Mouse (Mus musculus) mesoderm, embryonic 11.5 days (tissue): ENCODE measurements around the gene Msi2.
A peak's percentile ranks its signal among the peaks of the same experiment; 100 is the strongest.

Experiments
- DNase-seq: peaks from one replicate; pipeline ENCODE4 v3.0.0-alpha.2; 2012; ENCODE audit warnings: low read depth, low spot score

Gene Msi2

DNA sequence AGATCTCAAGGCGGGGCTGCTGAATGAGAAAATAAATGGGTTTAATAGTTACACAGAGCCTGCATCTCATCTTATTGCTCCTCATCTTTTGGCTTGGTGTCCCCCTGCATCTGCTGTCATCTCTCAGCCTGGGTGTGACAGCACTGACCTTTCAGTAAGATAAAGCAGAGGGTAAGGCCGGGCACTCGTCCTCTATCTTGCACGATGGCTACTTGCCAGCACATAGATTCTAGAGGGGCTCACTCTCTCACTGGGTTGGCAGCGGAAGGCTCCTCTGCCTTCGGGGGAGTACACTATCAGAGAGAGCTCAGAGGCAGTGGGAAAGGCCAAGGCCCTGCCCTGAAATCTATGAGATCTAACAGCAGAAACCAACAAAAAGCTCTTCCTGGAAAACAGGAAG is 403.8 kb downstream of the Msi2 start:
- no peak for DNase-seq

DNA sequence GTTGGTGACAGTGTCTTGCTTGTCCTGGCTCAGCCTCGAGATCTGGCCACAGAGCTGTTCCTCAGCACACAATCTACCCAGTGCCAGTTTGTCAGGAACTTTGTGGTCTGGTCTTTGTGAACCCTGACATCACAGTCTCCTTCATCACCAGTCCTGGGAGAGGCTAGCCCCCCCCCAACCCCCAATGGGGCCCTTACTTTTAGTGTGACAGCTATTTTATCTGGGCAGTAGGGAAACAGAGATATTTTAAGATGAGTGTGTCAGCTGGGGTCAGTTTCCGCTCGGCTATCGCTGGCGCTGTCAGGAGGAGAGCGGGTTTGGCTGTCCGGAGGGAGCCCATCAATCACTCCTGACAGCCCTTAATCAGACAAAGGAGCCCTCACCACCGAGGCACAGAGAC is 404.8 kb downstream of the Msi2 start:
- DNase-seq, result peak; percentile 73

DNA sequence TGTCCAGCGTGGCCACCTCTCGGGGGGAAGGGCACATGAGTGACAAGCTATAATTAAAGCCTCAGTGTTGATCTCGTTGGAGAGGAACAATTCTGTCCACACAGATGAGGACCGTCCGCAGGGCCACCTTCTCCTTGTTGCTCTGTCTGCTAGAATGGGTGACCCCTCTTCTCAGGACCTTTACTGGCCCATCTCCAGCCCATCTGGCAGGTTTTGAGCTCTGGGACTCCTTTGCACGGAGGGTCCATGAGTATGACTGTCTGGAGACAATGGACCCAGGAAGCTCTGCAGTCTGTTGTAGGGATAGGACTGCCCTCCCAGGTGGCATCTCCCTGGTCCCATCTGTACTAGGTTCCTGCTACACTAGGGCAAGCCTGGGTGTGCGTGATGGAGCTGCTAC is 406.7 kb downstream of the Msi2 start:
- DNase-seq, result no peak

DNA sequence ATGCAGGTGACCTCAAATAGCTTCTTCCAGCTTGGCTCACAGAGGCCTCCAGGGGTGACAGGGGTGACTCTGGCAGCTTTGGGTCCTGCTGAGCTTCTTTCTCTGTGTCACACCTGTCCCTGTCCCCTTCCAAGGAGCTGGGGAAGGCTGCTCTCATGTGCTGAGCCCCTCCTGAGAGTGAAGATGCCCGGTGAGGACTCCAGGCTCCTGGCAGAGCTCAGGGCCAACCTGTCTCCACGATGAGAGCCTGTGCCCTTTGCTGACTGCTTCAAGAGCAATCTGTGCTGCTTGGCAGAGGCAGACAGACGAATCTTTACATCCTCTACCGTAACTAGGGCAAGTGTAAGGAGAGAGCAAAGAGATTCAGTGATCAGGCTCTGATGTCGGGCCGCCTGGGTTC is 407.5 kb downstream of the Msi2 start:
- DNase-seq, result no peak

DNA sequence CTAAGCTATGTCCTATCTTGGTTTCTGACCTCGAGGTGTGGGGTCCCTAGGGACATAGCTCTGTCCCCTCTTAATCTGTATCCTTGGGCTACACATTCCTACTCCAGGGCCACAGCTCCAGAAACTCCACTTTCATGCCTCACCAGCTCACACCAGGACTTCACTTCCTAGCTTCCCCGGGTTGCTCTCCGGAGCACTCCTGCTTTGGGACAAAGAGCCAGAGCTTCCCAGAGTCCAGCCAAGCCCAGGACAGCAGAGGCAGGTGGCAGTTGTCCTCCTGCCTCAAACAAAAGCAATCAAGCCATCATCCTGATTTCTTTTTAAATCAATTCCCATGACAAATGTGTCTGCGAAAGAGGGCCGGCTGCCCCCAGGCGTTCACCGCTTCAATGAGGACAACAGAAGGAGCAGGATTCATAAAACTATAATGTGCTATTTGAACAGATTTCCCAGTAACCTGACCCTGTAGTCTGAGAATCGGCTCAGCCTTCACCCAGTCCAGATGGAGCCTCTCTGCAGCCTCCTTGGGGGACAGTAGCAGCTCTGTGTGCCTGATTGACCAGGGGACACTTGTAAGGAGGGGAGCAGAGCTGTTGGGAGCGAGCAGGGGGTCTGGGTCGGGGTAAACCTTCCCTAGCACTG is 409.1 kb downstream of the Msi2 start:
- DNase-seq, result peak; percentile 74

DNA sequence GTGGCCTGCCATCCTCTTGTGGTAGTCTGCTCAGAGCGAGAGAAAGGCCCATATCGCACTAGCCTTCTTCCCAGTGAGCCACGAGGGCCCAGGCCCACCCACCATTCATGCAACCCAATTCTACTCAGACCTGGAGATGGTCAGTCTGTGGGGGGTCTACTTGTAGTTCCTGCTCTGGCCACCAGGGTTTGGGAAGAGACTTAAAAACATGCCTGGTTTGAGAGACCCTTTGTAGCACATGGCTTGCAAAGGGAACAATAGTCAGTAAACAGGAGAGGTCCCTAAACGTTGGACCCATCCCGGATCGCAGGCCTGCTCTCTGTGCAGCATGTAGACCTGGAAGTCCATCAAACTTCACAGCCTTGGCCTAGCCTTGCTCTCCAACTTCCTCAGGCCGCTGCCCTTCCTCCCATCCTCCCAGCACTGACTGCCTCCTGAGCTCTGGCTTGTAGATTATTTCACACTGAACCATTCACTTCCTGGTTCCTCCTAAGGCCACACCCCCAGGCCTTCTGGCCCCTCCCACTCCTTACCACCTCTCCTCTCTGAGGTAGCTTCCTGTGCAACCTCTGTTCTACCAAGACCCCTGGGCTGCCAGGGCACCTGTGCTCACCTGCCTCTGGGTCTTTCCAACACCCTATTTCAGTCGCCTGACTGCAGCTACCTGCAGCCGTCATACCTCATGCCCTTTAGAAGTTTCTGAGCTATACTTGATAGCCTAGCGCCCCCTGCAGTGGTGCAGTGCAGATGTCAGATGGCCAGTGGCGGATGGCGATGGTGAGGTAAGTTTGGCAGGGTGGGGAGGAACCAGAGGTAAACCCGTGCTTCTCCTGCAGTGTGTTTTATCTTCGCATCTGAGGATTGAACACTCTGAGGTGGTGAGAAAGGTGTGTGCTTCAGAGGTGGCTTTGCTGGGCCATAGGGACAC is 410.4 kb downstream of the Msi2 start:
- no peak for DNase-seq

GRCm38 (mm10) chr11:88305759-88306158 is 412.6 kb downstream of the Msi2 start:
- DNase-seq, result no peak

- DNase-seq, result peak; percentile 56
Measured at GRCm38 (mm10) chr11:88301619-88302018, 416.7 kb downstream of the Msi2 start.

- DNase-seq, result no peak
Measured at GRCm38 (mm10) chr11:88299345-88299744, 419.0 kb downstream of the Msi2 start.

- peak; percentile 88 for DNase-seq
Measured at GRCm38 (mm10) chr11:88297526-88297925, 420.8 kb downstream of the Msi2 start.

DNA sequence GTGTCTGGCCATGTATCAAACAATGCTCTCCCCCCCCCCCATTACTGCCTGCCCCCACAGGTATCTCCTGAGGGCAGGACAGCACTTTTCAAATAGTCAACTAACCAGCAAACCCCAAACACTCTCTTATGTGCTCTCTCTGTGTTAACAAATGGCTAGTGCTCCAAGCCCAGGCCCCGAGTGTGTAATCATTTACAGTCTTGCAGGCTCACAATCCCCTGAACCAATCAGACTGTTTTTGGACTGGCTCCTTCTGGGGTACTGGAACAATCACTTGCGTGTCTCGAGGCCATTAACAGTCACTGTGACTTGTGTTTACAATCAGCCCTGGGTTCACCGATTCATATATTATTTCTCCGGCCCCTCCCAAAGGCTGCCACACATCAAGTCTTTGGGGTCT is 423.0 kb downstream of the Msi2 start:
- DNase-seq, result no peak

DNA sequence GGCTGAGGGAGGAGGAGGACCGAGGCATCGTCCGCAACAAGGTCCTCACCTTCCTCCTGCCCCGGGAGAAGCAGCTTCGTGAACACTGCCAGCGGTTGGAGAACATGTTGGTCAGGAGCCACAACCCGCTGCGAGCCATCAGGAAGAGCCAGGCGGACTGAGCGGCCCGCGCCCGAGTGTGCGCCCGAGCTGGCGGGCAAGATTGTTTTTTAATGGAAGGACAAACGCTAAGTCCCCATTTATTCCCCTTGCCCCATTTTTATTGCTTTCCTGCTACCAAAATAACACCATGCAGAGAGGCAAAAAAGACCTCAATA is 424.0 kb downstream of the Msi2 start:
- DNase-seq, result no peak

DNA sequence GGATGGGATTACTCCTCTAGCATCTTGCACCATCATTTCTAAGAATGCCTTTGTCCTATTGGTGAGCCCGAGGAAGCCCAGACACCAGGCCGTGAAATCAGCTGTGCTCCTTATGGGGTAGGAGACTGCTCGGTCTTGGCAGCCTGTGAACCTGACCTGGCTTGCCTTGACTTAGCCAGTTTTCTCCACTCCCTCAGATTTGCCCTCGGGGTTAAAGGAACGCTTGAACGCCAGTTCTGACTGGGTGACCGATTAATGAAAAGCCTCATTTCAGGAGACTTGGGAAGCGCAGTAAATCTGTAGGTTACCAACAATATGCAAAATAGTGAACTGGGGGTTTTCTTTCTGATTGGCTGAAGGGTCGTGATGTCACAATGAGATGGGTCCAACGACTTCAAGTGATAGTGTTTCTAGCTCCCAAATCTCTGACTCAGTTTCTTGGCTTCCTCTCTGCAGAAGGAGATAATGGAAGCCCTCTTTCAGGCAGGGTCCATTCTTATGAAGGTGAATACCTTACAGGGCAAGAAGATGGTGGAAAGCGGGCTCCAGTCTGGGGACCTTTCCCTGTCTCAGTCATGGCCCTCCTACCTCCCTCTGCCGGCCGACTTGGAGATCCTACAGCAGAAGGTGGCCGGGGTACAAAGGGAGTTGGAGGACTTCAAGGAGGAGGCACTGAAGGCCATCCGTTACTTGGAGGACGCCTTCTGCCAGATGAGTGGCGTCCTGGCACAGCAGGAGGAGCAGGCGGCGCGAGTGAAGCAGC is 424.5 kb downstream of the Msi2 start, which contains the start of gene Ccdc182:
Ccdc182 (plus strand) TSS at position 428 of the 763 bp plus-strand sequence.
- no peak for DNase-seq

GRCm38 (mm10) chr11:88291688-88292087 is 426.6 kb downstream of the Msi2 start:
- no peak for DNase-seq

DNA sequence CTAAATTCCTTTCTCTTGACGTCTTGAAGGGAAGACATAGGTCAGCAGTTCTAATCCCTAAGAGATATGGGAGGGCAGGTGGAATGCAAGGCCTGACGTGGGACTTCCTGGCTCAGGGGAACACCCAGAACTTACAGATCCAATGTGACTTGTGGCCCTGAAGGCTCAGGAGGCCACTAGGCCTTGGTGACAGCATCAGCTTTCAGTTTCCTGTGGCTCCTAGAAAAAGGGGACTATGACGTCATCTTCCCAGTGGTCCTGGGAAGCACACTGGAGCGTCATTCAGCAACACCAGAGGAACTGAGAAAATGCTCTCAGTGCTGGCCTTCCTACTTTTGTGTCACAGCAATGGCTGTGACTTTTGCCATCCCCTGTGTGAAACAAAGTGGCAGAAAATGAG is 427.1 kb downstream of the Msi2 start:
- no peak for DNase-seq
